Mouse (Mus musculus): ENCODE measurements at regions not wholly inside any gene's neighbourhood (a gene's known extent, or its start where the extent isn't known, plus 50 kb on each side); places are given as distances from the start of the nearest gene placed in this dataset.
A peak's percentile ranks its signal among the peaks of the same experiment; 100 is the strongest.

GRCm38 (mm10) chr8:34756916-34757315, 645.4 kb upstream of the Gm10131 start:
- DNase-seq (ENCODE audit: extremely low read depth, low read depth, low spot score): no peak
- no peaks in the 10 kb centered on the region for H3K79me2 ChIP-seq (ENCODE audit: control insufficient read depth, insufficient read depth, low read length)
- H3K36me3 ChIP-seq (ENCODE audit: control insufficient read depth, insufficient read depth, low read length): no peaks in the 10 kb centered on the region
- no peaks in the 10 kb centered on the region for H3K4me1 ChIP-seq (ENCODE audit: control insufficient read depth, insufficient read depth, low read length)
- no peaks in the 10 kb centered on the region for H3K27me3 ChIP-seq (ENCODE audit: control insufficient read depth, insufficient read depth, low read length)
- H3K9ac ChIP-seq (ENCODE audit: low read depth, low read length): no peak overlapping the region
- H3K27ac ChIP-seq (replicated peaks; ENCODE audit: insufficient read depth, low read depth, low read length): no peak overlapping the region
- H3K4me3 ChIP-seq (ENCODE audit: insufficient read depth, low read depth, low read length): no peak overlapping the region
- 79% methylated on average over 2 of the region's 2 CpGs for WGBS
- no peak for TF ChIP-seq POLR2A (IDR thresholded peaks at IDR 0.05; ENCODE audit: extremely low read depth, insufficient read depth, low read length)
- no peak for TF ChIP-seq CTCF (IDR thresholded peaks at IDR 0.05; ENCODE audit: low read depth, low read length)

GRCm38 (mm10) chr8:34756171-34756570, 644.6 kb upstream of the Gm10131 start:
- DNase-seq (ENCODE audit: extremely low read depth, low read depth, low spot score): no peak
- no peak overlapping the region for H3K27ac ChIP-seq (replicated peaks; ENCODE audit: insufficient read depth, low read depth, low read length)
- no peak overlapping the region for H3K4me3 ChIP-seq (ENCODE audit: insufficient read depth, low read depth, low read length)
- 85% methylated on average over 4 of the region's 4 CpGs for WGBS
- no peaks in the 10 kb centered on the region for H3K4me1 ChIP-seq (ENCODE audit: control insufficient read depth, insufficient read depth, low read length)
- H3K36me3 ChIP-seq (ENCODE audit: control insufficient read depth, insufficient read depth, low read length): no peaks in the 10 kb centered on the region
- H3K27me3 ChIP-seq (ENCODE audit: control insufficient read depth, insufficient read depth, low read length): no peaks in the 10 kb centered on the region
- H3K79me2 ChIP-seq (ENCODE audit: control insufficient read depth, insufficient read depth, low read length): no peaks in the 10 kb centered on the region
- no peak for TF ChIP-seq POLR2A (IDR thresholded peaks at IDR 0.05; ENCODE audit: extremely low read depth, insufficient read depth, low read length)
- no peak for TF ChIP-seq CTCF (IDR thresholded peaks at IDR 0.05; ENCODE audit: low read depth, low read length)
- H3K9ac ChIP-seq (ENCODE audit: low read depth, low read length): no peak overlapping the region

GRCm38 (mm10) chr8:34755480-34755879, 643.9 kb upstream of the Gm10131 start:
- DNase-seq (ENCODE audit: extremely low read depth, low read depth, low spot score): no peak
- Histone ChIP-seq H3K9ac (ENCODE audit: low read depth, low read length) (no peak overlapping the region), H3K79me2 (ENCODE audit: control insufficient read depth, insufficient read depth, low read length) (no peaks in the 10 kb centered on the region), H3K27me3 (ENCODE audit: control insufficient read depth, insufficient read depth, low read length) (no peaks in the 10 kb centered on the region), H3K4me1 (ENCODE audit: control insufficient read depth, insufficient read depth, low read length) (no peaks in the 10 kb centered on the region), H3K4me3 (ENCODE audit: insufficient read depth, low read depth, low read length) (no peak overlapping the region), H3K27ac (replicated peaks; ENCODE audit: insufficient read depth, low read depth, low read length) (no peak overlapping the region), H3K36me3 (ENCODE audit: control insufficient read depth, insufficient read depth, low read length) (no peaks in the 10 kb centered on the region)
- TF ChIP-seq CTCF (IDR thresholded peaks at IDR 0.05; ENCODE audit: low read depth, low read length) (no peak), POLR2A (IDR thresholded peaks at IDR 0.05; ENCODE audit: extremely low read depth, insufficient read depth, low read length) (no peak)
- WGBS: 87% methylated on average over 4 of the region's 4 CpGs

- Histone ChIP-seq H3K79me2 (ENCODE audit: control insufficient read depth, insufficient read depth, low read length) (no peaks in the 10 kb centered on the region), H3K9ac (ENCODE audit: low read depth, low read length) (no peak overlapping the region), H3K27me3 (ENCODE audit: control insufficient read depth, insufficient read depth, low read length) (no peaks in the 10 kb centered on the region), H3K27ac (replicated peaks; ENCODE audit: insufficient read depth, low read depth, low read length) (no peak overlapping the region), H3K36me3 (ENCODE audit: control insufficient read depth, insufficient read depth, low read length) (no peaks in the 10 kb centered on the region), H3K4me3 (ENCODE audit: insufficient read depth, low read depth, low read length) (no peak overlapping the region), H3K4me1 (ENCODE audit: control insufficient read depth, insufficient read depth, low read length) (no peaks in the 10 kb centered on the region)
- DNase-seq (ENCODE audit: extremely low read depth, low read depth, low spot score): peak; percentile 21
- TF ChIP-seq POLR2A (IDR thresholded peaks at IDR 0.05; ENCODE audit: extremely low read depth, insufficient read depth, low read length): no peak
- no peak for TF ChIP-seq CTCF (IDR thresholded peaks at IDR 0.05; ENCODE audit: low read depth, low read length)
- WGBS: 45% methylated on average over 10 of the region's 10 CpGs
Measured at GRCm38 (mm10) chr8:34753046-34753445, 641.5 kb upstream of the Gm10131 start.

GRCm38 (mm10) chr8:34748521-34748920, 637.0 kb upstream of the Gm10131 start:
- TF ChIP-seq POLR2A (IDR thresholded peaks at IDR 0.05; ENCODE audit: extremely low read depth, insufficient read depth, low read length): no peak
- TF ChIP-seq CTCF (IDR thresholded peaks at IDR 0.05; ENCODE audit: low read depth, low read length): no peak
- Histone ChIP-seq H3K36me3 (ENCODE audit: control insufficient read depth, insufficient read depth, low read length) (no peaks in the 10 kb centered on the region), H3K4me3 (ENCODE audit: insufficient read depth, low read depth, low read length) (no peak overlapping the region), H3K27me3 (ENCODE audit: control insufficient read depth, insufficient read depth, low read length) (no peaks in the 10 kb centered on the region), H3K9ac (ENCODE audit: low read depth, low read length) (no peak overlapping the region), H3K27ac (replicated peaks; ENCODE audit: insufficient read depth, low read depth, low read length) (no peak overlapping the region), H3K4me1 (ENCODE audit: control insufficient read depth, insufficient read depth, low read length) (peaks cover 2% of the 10 kb centered on the region; the same call in 1 of the 2 replicates), H3K79me2 (ENCODE audit: control insufficient read depth, insufficient read depth, low read length) (no peaks in the 10 kb centered on the region)
- WGBS: 83% methylated on average over 8 of the region's 8 CpGs
- no peak for DNase-seq (ENCODE audit: extremely low read depth, low read depth, low spot score)

- DNase-seq (ENCODE audit: extremely low read depth, low read depth, low spot score): no peak
- 97% methylated on average over 7 of the region's 7 CpGs for whole genome bisulfite sequencing
Measured at GRCm38 (mm10) chr8:34745706-34746105, 634.2 kb upstream of the Gm10131 start.

More at GRCm38 (mm10) chr8:34745706-34746105, 634.2 kb upstream of the Gm10131 start:
- TF ChIP-seq CTCF (IDR thresholded peaks at IDR 0.05; ENCODE audit: low read depth, low read length): no peak
- no peak for TF ChIP-seq POLR2A (IDR thresholded peaks at IDR 0.05; ENCODE audit: extremely low read depth, insufficient read depth, low read length)
- H3K79me2 ChIP-seq (ENCODE audit: control insufficient read depth, insufficient read depth, low read length): no peaks in the 10 kb centered on the region
- H3K27ac ChIP-seq (replicated peaks; ENCODE audit: insufficient read depth, low read depth, low read length): no peak overlapping the region
- no peak overlapping the region for H3K4me3 ChIP-seq (ENCODE audit: insufficient read depth, low read depth, low read length)
- H3K9ac ChIP-seq (ENCODE audit: low read depth, low read length): no peak overlapping the region
- no peaks in the 10 kb centered on the region for H3K36me3 ChIP-seq (ENCODE audit: control insufficient read depth, insufficient read depth, low read length)
- H3K27me3 ChIP-seq (ENCODE audit: control insufficient read depth, insufficient read depth, low read length): no peaks in the 10 kb centered on the region
- peaks cover 2% of the 10 kb centered on the region; the same call in 1 of the 2 replicates for H3K4me1 ChIP-seq (ENCODE audit: control insufficient read depth, insufficient read depth, low read length)
